Mouse (Mus musculus): ENCODE measurements around the gene Oas1h. TPM values are rescaled to one million over a fixed set of nuclear protein-coding genes. Genes with fewer than 3 reads are reported as not detected.
A peak's percentile ranks its signal among the peaks of the same experiment; 100 is the strongest.

The Oas1h gene
- not detected in 2 replicates for polyA plus RNA-seq (2012; rRNA removed)

- Histone ChIP-seq H3K4me3 (ENCODE audit: extremely low read depth, insufficient read depth, insufficient read length) (no peak within 1 kb of the TSS), H3K27ac (ENCODE audit: insufficient read depth, low read length) (no peak within 1 kb of the TSS), H3K27me3 (ENCODE audit: control insufficient read depth, insufficient read depth, low read length) (no peaks in the 10 kb centered on the region), H3K36me3 (ENCODE audit: control insufficient read depth, insufficient read depth, low read length) (no peaks in the 10 kb centered on the region), H3K4me1 (ENCODE audit: control insufficient read depth, insufficient read depth, insufficient read length) (no peaks in the 10 kb centered on the region)
- DNase-seq (ENCODE audit: low read depth in 1 of 2, low spot score in 2 of 2): no peak
- WGBS: 63% methylated on average over 4 of the region's 4 CpGs
- no peak for TF ChIP-seq POLR2A (IDR thresholded peaks at IDR 0.05; ENCODE audit: low read depth, low read length)
- TF ChIP-seq CTCF (IDR thresholded peaks at IDR 0.05; ENCODE audit: extremely low read depth, insufficient read depth, insufficient read length, insufficient replicate concordance): no peak
These were observed at the start of gene Oas1h for GRCm38 (mm10) chr5:120861121-120861520. Gene Oas1h (plus strand): TSS chr5:120861421.

- Histone ChIP-seq H3K4me3 (ENCODE audit: extremely low read depth, insufficient read depth, insufficient read length) (peak within 1 kb of the TSS; percentile 90), H3K27me3 (ENCODE audit: control insufficient read depth, insufficient read depth, low read length) (no peaks in the 10 kb centered on the region), H3K4me1 (ENCODE audit: control insufficient read depth, insufficient read depth, insufficient read length) (peaks cover 7% of the 10 kb centered on the region; the same call in 1 of the 2 replicates), H3K27ac (ENCODE audit: insufficient read depth, low read length) (peak within 1 kb of the TSS; percentile 56), H3K36me3 (ENCODE audit: control insufficient read depth, insufficient read depth, low read length) (peaks cover 5% of the 10 kb centered on the region)
- peak; percentile 51 for TF ChIP-seq POLR2A (IDR thresholded peaks at IDR 0.05; ENCODE audit: low read depth, low read length)
- no peak for TF ChIP-seq CTCF (IDR thresholded peaks at IDR 0.05; ENCODE audit: extremely low read depth, insufficient read depth, insufficient read length, insufficient replicate concordance)
- WGBS: 3% methylated on average over 18 of the region's 18 CpGs
- peak; percentile 71 to 83 for DNase-seq (ENCODE audit: low read depth in 1 of 2, low spot score in 2 of 2)
These were observed 49.0 kb upstream of the Oas1h start, which contains the start of gene Oas1c for GRCm38 (mm10) chr5:120811951-120812819. Gene Oas1c (minus strand): TSS chr5:120812514.

- no peak for TF ChIP-seq POLR2A (IDR thresholded peaks at IDR 0.05; ENCODE audit: low read depth, low read length)
- TF ChIP-seq CTCF (IDR thresholded peaks at IDR 0.05; ENCODE audit: extremely low read depth, insufficient read depth, insufficient read length, insufficient replicate concordance): no peak
- Histone ChIP-seq H3K27ac (ENCODE audit: insufficient read depth, low read length) (peak overlapping the region; percentile 56), H3K4me3 (ENCODE audit: extremely low read depth, insufficient read depth, insufficient read length) (peak overlapping the region; percentile 90), H3K36me3 (ENCODE audit: control insufficient read depth, insufficient read depth, low read length) (peaks cover 10% of the 10 kb centered on the region), H3K27me3 (ENCODE audit: control insufficient read depth, insufficient read depth, low read length) (no peaks in the 10 kb centered on the region), H3K4me1 (ENCODE audit: control insufficient read depth, insufficient read depth, insufficient read length) (peaks cover 7% of the 10 kb centered on the region; the same call in 1 of the 2 replicates)
- 48% methylated on average over 6 of the region's 6 CpGs for WGBS
- no peak for DNase-seq (ENCODE audit: low read depth in 1 of 2, low spot score in 2 of 2)
These were observed 48.2 kb upstream of the Oas1h start for GRCm38 (mm10) chr5:120813023-120813422.

- Histone ChIP-seq H3K4me1 (ENCODE audit: control insufficient read depth, insufficient read depth, insufficient read length) (peaks cover 7% of the 10 kb centered on the region; the same call in 1 of the 2 replicates), H3K27me3 (ENCODE audit: control insufficient read depth, insufficient read depth, low read length) (no peaks in the 10 kb centered on the region), H3K27ac (ENCODE audit: insufficient read depth, low read length) (no peak overlapping the region), H3K4me3 (ENCODE audit: extremely low read depth, insufficient read depth, insufficient read length) (no peak overlapping the region), H3K36me3 (ENCODE audit: control insufficient read depth, insufficient read depth, low read length) (peaks cover 14% of the 10 kb centered on the region)
- DNase-seq (ENCODE audit: low read depth in 1 of 2, low spot score in 2 of 2): peak in 1 of 2 experiments; percentile 43
- 75% methylated on average over 3 of the region's 3 CpGs for WGBS
- TF ChIP-seq CTCF (IDR thresholded peaks at IDR 0.05; ENCODE audit: extremely low read depth, insufficient read depth, insufficient read length, insufficient replicate concordance) (peak; percentile 37; the same call in 1 of the 2 replicates), POLR2A (IDR thresholded peaks at IDR 0.05; ENCODE audit: low read depth, low read length) (no peak)
These were observed 45.3 kb upstream of the Oas1h start for GRCm38 (mm10) chr5:120815949-120816348.

- DNase-seq (ENCODE audit: low read depth in 1 of 2, low spot score in 2 of 2): no peak
- TF ChIP-seq POLR2A (IDR thresholded peaks at IDR 0.05; ENCODE audit: low read depth, low read length): no peak
- no peak for TF ChIP-seq CTCF (IDR thresholded peaks at IDR 0.05; ENCODE audit: extremely low read depth, insufficient read depth, insufficient read length, insufficient replicate concordance)
- no peak overlapping the region for H3K27ac ChIP-seq (ENCODE audit: insufficient read depth, low read length)
- H3K4me3 ChIP-seq (ENCODE audit: extremely low read depth, insufficient read depth, insufficient read length): no peak overlapping the region
- no peaks in the 10 kb centered on the region for H3K27me3 ChIP-seq (ENCODE audit: control insufficient read depth, insufficient read depth, low read length)
- H3K4me1 ChIP-seq (ENCODE audit: control insufficient read depth, insufficient read depth, insufficient read length): no peaks in the 10 kb centered on the region
- H3K36me3 ChIP-seq (ENCODE audit: control insufficient read depth, insufficient read depth, low read length): peaks cover 18% of the 10 kb centered on the region
These were observed 42.2 kb upstream of the Oas1h start for GRCm38 (mm10) chr5:120818999-120819398.

- Histone ChIP-seq H3K4me3 (ENCODE audit: extremely low read depth, insufficient read depth, insufficient read length) (no peak overlapping the region), H3K36me3 (ENCODE audit: control insufficient read depth, insufficient read depth, low read length) (no peaks in the 10 kb centered on the region), H3K27me3 (ENCODE audit: control insufficient read depth, insufficient read depth, low read length) (peaks cover 3% of the 10 kb centered on the region; the same call in 1 of the 2 replicates), H3K27ac (ENCODE audit: insufficient read depth, low read length) (no peak overlapping the region), H3K4me1 (ENCODE audit: control insufficient read depth, insufficient read depth, insufficient read length) (no peaks in the 10 kb centered on the region)
- WGBS: 22% methylated on average over 4 of the region's 4 CpGs
- peak in 1 of 2 experiments; percentile 43 for DNase-seq (ENCODE audit: low read depth in 1 of 2, low spot score in 2 of 2)
- TF ChIP-seq POLR2A (IDR thresholded peaks at IDR 0.05; ENCODE audit: low read depth, low read length) (no peak), CTCF (IDR thresholded peaks at IDR 0.05; ENCODE audit: extremely low read depth, insufficient read depth, insufficient read length, insufficient replicate concordance) (no peak)
These were observed 30.2 kb upstream of the Oas1h start for GRCm38 (mm10) chr5:120831031-120831430.

Measured in spleen, adult 2 months (tissue).